Mouse (Mus musculus): ENCODE data around the gene Hsd17b12.

Hsd17b12 gene

DNA sequence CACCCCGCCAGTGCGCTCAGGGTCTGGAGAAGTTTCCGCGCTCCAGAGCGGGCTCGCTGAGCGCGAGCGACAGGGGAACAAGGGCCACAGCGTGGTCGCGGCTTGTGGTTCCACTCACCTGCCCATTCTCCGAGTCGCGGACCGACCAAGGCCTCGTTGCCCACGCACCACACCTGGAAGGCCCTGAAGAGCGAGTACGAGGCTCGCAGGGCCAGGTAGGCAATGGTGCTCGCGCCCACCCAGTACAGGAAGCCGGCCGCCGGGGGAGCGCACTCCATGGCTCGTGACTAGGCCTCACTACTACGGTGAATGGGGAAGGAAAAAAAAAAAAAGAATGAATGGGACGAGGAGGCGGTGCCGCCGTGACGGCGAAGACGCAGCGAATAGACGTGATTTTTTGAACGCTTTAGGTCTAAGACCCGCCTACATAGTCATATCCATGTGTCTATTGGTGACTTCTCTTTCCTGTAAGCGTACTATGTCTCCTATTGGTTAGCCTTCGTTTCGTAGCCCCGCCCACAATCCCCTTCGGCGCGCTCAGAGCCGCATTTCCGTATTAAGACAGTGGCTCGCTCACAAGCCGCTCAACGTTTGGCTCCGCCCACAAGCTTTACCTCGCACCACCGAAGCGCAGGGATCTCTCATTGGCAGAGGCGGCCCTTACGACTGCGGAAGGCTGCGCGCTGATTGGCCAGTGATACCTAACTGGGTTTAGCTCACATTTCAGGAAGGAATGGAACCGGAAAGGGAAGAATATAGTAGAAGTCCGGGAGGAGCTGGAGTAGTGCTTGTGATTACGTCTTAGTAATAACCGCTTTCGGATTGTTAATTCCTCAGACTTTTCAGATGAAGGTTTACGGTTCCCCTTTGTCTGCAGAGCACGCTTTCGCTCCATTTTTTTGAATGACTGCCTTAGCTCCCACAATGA is at the start of gene Hsd17b12:
Gene Hsd17b12, minus strand, starts transcription at position 373 of the 928 bp plus-strand sequence.
- DNase-seq (ENCODE audit: low spot score): peak; percentile 100

DNA sequence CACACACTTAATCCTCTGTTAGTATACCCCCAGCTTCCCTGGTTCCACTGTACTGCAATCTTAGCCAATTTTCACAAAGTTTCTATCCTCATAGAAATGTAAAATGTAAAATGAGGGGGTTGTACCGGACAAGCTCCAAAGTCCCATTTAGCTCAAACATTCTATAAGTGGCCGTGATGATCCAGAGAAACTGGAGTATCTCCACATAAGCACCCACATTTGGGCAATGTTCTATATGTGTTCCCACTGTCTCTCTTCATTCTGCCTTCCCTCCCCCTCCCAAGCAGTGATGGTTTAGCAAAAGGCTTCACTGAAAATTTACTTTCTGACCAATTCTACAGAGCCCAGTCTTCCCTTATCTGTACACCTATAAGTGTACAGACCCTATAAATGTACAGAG is 27.1 kb upstream of the Hsd17b12 start:
- no peak for DNase-seq (ENCODE audit: low spot score)

DNA sequence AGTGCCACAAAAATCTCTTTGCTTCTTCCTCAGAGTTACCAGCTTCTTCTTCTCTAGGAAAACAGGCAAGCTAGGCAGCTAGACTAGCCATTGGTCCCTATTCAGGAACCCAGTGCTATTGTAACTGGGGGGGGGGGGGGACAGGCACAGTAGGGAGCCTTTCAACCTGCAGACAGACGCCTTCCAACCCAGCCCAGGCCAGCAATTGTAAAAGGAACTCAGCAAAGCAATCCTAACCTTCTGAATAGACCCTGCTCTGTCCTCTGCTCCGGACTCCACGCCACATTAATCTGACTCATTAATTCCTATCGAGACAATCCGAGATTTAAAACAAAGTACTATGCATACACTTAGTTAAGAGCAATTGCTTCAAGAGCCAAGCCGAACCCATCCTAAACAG is 26.4 kb upstream of the Hsd17b12 start:
- no peak for DNase-seq (ENCODE audit: low spot score)

DNA sequence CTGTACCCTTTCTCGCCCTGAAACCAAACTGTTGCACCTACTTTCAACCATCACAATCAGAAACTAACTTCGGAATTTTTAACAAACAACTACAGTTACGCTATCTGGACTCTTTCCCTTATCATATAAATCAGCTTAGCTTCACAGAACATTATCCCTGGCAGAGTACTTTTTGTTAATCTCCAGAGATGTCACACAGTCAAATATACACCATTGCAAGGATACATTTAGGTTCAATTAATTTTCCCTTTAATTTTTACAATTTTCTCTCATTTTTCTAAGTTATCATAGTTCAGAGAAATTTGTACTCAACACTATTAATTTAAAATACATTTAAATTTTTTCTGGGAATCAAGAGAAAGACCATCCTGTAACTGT is 21.3 kb upstream of the Hsd17b12 start:
- DNase-seq (ENCODE audit: low spot score): no peak

DNA sequence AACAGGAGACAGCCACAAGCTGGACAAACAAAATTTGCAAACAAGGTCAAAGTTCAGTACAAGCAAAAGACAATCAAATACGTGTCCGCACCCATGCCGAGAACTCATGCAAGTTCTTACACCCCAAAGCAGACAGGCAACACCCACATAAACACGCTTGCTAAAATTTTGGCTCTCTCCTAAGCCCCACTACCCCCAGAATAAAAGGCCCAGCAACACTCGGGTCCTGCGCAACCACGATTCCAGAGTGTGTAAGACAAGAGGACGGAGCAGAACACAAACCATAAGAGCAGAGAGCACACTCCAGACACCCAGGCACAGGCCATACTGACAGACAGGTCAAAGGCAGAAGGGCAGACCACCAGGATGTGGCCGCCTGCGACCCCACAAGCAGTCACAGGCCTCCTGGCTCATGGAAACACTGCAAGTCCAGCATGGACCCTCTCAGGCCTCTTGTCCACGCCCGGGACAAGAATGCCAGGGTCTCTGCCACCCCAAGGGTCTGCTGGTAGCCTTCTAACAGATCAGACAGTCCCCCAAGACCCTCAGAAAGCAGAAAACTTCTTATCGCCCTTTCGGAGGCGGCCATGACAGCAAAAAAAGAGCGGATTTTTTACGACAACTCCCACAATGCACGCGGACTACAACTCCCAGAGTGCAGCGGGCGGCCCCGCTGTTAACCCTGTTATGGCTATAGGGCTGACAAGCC is 20.7 kb upstream of the Hsd17b12 start:
- DNase-seq (ENCODE audit: low spot score): peak; percentile 92

DNA sequence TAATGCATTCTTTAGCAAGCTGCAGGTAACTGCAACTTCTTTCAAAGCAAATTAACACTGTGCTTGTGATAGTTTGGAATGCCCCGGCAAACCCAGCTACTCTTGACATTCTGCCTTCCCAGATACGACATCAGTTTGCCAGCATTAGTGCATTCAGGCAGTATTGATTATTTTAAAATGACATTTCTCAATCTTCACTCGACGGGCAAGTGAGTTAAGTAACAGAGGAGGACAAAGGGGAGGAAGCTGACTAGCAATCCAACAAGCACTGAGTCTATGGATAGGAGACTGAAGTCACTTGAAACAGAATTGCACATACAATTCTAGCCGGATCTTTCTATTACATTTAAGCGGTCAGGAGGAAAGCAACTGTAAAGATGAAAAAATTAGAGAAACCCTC is 19.5 kb upstream of the Hsd17b12 start:
- DNase-seq (ENCODE audit: low spot score): peak; percentile 62

DNA sequence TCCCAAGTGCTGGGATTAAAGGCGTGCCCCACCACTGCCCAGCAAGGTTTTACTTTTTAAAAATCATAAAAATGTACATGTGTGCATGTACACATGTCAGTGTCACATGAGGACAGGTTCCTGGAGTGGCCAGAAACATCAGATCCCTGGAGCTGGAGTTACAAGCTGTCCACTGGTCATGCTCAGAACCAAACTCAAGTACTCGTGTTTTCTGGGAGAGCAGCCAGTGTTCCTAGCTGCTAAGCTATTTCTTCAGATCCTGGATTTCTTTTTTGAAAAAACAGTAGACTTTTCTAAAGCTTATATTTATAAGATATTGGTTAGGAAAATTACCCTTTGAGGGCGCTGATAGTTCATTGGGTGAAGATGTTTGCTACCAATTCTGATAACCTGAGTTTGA is 18.6 kb upstream of the Hsd17b12 start:
- peak; percentile 86 for DNase-seq (ENCODE audit: low spot score)

DNA sequence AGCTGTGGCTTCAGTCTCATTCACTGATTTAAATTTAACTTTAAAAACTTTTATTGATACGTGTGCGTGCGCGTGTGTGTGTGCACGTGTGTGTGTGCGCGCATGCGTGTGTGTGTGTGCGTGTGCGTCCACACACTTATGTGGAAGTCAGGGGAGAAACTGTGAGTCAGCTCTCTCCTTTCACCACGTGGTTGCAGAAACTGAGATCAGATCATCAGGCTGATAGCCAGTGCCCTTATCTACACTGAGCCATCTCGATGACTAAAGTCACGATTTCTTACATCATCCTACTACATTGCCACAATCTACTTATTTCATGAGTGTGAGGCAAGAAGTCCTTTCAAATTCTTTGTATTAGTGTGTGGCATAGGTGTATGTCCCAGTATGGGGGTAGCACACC is 15.8 kb upstream of the Hsd17b12 start:
- no peak for DNase-seq (ENCODE audit: low spot score)

DNA sequence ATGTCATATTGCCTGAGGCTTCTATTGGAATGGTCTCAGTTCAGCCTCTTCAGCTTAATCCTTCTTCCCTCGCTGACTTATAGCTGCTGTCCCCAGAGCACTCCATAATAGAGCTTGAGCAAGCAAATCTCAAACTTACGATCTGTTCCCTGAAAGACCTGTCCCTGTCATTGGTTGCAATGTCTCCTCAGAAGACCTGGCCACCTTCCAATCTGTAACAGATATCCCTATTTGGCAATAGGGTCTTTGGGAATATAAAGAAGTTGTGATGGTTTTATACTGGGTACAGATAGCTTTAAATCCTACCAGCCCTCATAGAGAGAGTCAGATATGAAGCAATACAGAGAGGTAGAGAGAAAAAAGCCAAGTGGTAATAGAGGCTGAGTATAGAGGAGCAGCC is 5.4 kb upstream of the Hsd17b12 start:
- DNase-seq (ENCODE audit: low spot score): peak; percentile 70

DNA sequence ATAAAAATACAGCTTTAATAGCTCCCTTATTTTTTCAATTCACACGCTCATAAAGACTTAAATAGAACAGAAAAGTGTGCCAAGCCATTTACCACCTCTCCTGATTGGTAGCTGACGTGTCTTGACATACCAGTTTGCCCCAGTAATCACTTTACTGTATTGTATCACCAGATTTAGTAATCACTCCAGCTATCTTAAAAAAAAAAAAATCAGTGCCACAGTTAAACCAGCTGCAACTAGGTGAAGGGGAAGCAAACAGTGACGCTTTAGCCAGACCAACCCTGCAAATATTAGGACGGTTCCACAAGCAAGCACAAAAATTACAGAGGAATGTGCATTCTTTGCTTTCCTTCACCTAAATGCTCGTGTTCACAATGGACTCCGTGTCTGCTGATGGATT is 4.4 kb upstream of the Hsd17b12 start:
- DNase-seq (ENCODE audit: low spot score): peak; percentile 68

DNA sequence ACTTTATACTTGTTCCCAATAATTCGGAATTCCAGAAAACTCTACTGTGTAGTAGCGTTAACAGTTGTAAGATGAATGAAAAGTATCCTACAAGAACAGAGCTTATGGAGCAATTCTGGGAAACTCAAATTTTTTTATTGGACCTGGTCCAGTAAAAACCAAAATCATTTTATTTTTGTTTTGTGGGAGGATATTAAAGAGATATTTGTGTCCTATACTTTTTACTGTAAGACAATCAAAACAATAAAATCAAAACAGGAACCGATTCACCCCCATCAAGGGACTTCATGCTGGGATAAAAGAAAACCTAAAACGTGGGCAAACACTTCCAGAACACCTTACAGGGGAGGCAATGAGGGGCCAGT is 738 bp upstream of the Hsd17b12 start:
- no peak for DNase-seq (ENCODE audit: low spot score)

DNA sequence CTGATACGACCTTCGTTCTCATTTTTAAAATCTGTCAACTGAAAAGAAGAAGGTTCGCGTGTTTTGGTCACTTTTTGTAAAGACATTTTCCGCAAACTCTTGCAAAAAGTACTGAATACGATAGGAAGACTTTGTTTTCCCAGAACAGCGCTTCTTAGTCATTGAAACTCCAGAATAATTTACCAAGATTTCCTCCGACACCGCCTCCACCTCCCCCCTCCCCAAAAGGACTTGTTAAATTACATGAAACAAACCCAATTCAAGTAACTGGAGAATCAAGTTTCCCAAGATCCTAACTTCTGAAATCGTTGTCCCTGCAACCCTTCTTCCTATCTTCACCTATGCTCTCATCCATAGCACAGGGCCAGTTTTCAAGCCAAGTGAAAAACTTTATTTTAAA is 713 bp downstream of the Hsd17b12 start:
- peak; percentile 65 for DNase-seq (ENCODE audit: low spot score)

DNA sequence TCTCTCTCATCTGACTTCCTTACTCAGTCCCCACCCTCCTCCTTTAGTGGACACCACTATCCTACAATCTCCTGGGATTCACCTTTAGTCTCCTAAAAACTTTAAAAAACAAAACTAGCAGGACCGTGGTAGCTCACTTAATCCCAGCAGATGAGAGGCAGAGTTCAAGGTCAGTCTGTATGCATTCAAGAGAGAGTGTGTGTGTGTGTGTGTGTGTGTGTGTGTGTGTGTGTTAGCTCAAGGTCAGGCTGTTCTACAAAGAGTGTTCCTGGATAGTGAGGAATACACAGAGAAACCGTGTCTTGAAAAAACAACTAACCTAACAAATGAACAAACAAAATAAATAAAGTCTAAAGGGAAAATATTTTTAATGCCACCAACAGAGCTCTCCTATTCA is 12.6 kb downstream of the Hsd17b12 start:
- DNase-seq (ENCODE audit: low spot score): no peak

DNA sequence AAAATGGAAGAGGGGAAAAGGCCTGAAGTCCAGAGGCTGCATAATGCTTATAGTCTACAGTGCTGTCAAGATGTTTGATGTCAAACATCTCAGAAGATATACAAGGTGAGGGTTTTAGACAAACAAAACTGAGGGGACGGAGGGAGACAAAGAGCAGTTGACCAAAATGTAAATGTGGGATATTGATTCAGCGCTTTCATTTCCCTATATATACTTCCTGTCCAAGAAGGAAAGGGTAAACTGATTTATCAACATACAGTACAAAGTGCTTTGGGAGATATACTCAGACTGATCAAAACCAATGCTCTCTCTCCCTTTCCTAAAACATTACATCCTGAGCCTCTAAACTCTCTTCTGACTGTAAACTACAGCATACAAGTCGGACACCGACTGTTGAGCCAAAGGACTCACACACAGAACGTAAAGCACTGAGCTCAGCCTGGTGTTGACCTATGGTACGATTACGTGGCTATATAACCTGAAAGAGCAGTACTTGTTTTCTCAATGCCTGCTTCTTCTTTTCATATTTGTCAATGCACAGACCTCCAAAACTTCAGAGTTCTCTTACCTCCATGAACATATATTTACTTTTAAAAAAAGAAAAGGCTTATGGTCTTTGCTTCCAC is 13.1 kb downstream of the Hsd17b12 start:
- DNase-seq (ENCODE audit: low spot score): no peak

DNA sequence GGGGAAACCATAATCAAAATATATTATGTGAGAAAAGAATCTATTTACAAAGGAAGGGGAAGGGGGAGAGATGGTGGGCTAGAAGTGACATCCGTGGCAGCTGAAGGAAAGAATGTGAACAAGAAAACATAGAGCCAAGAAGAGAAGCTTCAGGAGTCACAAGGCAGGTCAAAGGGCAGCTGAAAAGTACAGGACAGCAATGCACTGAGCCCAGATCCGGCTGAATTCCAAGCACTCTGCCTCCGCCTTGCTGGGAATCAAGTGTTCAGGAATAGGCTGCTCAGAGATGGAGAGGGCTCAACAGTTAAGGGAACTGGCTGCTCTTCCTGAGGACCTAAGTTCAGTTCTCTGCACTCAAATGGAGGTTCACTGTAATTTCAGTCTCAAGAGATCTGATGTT is 16.5 kb downstream of the Hsd17b12 start:
- peak; percentile 51 for DNase-seq (ENCODE audit: low spot score)

DNA sequence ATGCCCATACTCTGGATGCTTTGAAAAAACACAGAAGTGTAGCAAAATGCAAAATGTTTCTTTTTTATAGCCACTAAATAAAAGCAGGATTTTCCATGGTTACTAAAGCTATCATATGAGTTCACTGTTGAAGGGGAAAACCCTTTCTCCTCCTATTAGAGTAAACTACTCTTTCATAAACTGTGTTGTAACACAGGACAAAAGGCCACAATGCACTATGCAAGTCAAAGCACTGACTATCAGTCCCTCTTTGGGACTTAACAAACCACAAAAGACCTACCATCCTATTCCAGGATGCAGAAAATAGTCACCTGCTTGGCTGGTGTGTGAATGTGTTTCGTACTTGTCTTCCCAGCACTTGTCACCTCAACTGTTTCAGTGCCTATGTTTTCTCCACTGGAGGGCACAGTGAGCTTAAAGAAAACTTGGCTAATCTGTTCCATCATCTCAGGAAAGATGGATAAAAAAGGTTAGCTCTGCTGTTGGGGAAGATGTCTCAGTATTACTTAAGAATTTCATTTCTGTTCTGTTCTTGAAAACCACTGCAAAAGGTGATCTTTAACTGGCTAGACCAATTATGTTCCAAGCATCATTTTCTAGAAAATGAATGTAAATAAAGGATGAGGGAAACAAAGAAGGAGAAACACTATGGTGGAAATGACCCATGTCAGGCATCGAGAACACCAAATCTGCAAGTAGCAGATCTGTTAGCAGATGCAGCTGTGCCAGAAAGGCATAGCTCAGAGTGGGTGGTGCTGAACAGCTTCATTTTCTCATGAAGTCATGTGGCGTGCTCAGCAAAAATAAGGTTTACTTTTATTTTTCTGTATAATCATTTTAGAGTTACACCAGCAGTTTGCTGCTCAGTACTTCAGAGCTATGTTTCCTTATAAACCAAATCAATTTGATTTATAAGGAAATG is 19.0 kb downstream of the Hsd17b12 start:
- peak; percentile 65 for DNase-seq (ENCODE audit: low spot score)

DNA sequence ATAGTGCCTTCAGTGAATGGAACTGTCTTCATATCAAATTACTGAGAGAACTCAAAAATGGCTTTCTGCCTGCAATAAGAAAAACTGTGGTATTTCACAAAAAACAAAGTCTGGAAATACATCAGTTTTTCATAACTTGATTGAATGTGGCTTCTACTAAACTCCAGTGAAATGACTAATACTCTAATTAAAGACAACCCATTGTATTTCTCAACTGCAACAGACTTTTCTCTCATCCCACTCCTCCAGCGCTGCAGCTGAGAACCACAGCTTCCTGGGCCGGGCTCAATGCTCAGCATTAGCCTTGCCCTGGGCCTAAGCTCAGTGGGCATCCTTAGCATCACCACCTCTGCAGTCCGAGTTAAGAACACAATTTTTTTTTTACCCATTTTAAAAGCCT is 20.9 kb downstream of the Hsd17b12 start:
- peak; percentile 34 for DNase-seq (ENCODE audit: low spot score)

DNA sequence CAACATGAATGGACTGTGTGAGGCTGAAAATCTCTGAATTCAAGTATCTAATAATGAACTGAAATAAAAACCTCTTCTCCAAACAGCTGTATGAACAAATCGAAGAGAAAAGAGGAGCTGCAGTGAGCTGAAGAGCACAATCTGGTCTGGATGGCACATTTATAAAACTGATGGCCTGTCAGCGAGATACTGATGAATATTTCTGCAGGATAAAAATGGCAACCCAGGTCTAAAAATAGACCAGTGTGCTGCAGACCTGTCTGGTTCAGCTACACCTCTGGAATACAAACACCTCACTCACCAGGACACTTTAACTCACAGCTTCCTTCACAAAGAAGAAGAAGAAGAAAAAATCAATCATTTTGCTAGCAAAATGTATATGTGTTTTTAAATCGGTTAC is 29.3 kb downstream of the Hsd17b12 start:
- DNase-seq (ENCODE audit: low spot score): no peak

DNA sequence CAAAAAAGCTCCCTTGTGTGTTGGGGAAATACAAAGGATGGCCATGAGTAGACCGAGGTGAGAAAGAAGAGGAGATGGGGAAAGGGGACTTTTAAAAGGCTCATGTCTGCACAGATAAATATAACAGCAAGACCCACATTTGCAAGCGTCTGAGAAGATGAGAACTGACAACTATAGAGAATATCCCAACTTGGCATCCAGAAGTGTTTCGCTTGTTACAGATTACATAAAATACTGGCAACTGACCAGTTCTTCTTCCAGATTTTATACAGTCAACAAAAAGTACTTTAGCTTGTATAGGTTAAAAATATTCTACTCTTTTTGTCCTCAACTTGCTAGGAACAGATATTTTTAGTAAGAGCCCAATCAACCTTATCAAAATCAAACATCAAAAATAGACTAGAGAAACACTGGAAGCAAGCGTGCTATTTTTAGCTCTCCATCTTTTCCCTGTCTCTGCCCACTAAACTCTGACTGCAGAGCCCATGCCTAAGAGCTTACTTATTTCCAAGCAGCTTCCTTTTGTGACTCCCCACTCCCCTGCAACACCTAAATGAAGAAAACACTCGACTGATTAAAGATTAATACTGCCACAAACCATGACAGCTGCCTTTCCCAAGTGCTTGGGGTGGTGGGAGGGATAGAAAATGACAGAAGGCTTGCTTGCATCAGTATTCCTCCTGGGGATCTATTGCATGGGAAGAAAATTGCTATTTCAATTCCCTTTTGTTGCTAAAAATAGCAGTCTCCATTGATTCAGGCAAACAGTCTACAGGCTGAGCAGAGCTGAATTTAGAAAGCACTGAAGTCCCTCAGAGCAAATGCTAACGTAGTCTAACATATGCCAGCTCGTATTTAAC is 35.4 kb downstream of the Hsd17b12 start:
- DNase-seq (ENCODE audit: low spot score): peak; percentile 29

DNA sequence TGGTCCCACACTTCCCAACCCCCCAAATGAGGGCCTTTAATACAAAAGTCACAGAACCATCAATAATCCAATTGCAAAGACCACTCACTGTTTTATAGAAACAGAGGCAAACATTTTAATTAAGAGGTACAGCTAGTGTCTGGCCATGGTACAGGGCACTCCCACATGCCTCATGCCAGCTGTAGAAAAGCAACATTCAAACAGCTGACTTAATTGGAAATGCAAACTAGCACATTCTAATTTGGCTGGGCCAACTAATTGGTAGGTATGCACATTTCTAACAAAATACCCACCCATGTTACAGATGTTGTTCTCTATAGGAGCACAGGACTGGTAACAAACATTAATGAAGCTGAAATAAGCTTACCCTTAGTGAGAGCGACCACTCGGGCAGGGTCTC is 54.0 kb downstream of the Hsd17b12 start:
- no peak for DNase-seq (ENCODE audit: low spot score)

DNA sequence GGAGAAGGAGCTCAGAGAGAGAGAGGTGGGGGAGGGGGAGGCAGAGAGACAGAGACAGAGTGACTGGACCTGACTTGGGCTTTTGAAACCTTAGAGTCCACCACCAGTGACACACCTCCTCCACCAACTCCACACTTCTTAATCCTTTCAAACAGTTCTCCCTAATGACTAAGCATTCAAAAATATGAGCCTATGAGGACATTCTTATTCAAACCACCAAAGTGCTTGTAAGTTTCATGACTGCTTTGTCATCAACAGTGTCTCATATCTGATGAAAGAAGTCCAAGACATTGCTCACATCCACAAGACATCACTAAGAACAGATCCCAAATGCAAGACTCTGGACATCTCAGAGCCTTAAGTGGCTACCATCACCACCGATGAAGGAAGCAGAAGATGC is 67.9 kb downstream of the Hsd17b12 start:
- DNase-seq (ENCODE audit: low spot score): no peak

Measured in adipocyte (in vitro differentiated cells).